Mouse (Mus musculus) neural tube, embryonic 11.5 days (tissue): ENCODE results near the gene Hrct1. TPM values are rescaled to one million over a fixed set of nuclear protein-coding genes. Genes with fewer than 3 reads are reported as not detected.

Source experiments
- ATAC-seq: fragments of 200-750 bp; cut with Nextera tagmentation; 2 replicates; pipeline ENCODE4 v1.8.0; 2017; ENCODE audit warnings: moderate number of reproducible peaks, mild to moderate bottlenecking, moderate TSS enrichment, moderate library complexity; ENCODE audit not compliant: insufficient read depth, low FRiP score, low TSS enrichment
- DNase-seq: peaks from one replicate; pipeline ENCODE4 v3.0.0-alpha.2; 2015; ENCODE audit warnings: low spot score
- H3K27ac ChIP-seq: fragments of 300-500 bp; sonication (generic); 2 replicates; pipeline ENCODE4 v1.5.1; 2014; ENCODE audit warnings: low read depth, mild to moderate bottlenecking, low read length
- H3K27me3 ChIP-seq: fragments of 300-500 bp; sonication (generic); 2 replicates; pipeline ENCODE4 v1.6.1; 2014; ENCODE audit warnings: mild to moderate bottlenecking, low read length, mixed read lengths; ENCODE audit not compliant: control insufficient read depth, insufficient read depth
- H3K36me3 ChIP-seq: fragments of 300-500 bp; sonication (generic); 2 replicates; pipeline ENCODE4 v1.6.1; 2014; ENCODE audit warnings: mild to moderate bottlenecking, low read length, moderate library complexity, mixed read lengths; ENCODE audit not compliant: control insufficient read depth, insufficient read depth
- H3K4me1 ChIP-seq: fragments of 300-500 bp; sonication (generic); 2 replicates; pipeline ENCODE4 v1.6.1; 2014; ENCODE audit warnings: low read length, mixed read lengths; ENCODE audit not compliant: control insufficient read depth, insufficient read depth
- H3K4me2 ChIP-seq: fragments of 300-500 bp; sonication (generic); 2 replicates; pipeline ENCODE4 v1.6.1; 2014; ENCODE audit warnings: low read depth, mild to moderate bottlenecking, moderate library complexity
- H3K4me3 ChIP-seq: fragments of 300-500 bp; sonication (generic); 2 replicates; pipeline ENCODE4 v1.5.1; 2014; ENCODE audit warnings: low read depth, low read length
- H3K9ac ChIP-seq: fragments of 300-500 bp; sonication (generic); 2 replicates; pipeline ENCODE4 v1.6.1; 2014; ENCODE audit warnings: mild to moderate bottlenecking, low read length
- H3K9me3 ChIP-seq: fragments of 300-500 bp; sonication (generic); 2 replicates; pipeline ENCODE4 v1.6.1; 2016; ENCODE audit warnings: low read length; ENCODE audit not compliant: control insufficient read depth
- WGBS: fragments of 180-500 bp; shearing (Covaris S2); extraction: QIAGEN DNeasy Blood & Tissue Kit; methylation state at CpG from one replicate; pipeline ENCODE4 v1.1.7; 2014; 5-methylcytosine and 5-hydroxymethylcytosine counted together
- polyA plus RNA-seq: library from polyadenylated mRNA; unstranded; fragments of >200 nt; fragmentation: Nextera tagmentation; extraction: Ambion mirVana; gene quantifications from 2 replicates; pipeline ENCODE4 v1.2.1, GENCODE M21; 2014

Hrct1 gene
- polyA plus RNA-seq, 1 experiment from 2014 or later = not detected

DNA sequence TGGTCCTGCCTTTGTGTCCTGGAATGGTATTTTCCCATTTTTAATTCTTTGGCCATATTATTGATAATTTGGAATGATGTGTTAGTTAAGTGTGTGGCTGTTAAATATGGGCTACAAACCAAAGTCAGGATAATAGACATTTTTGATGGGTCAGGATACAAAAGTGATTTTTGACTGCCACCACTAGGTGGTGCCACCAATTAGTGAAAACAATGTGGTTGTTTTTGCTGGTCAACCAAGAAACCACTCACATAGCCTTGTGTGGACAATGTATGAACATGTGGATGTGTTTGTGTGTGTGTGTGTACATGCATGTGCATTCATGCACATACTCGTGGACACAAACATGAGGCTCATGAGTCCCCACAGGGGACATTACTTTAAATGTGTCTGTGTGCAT lies 2.2 kb upstream of the Hrct1 start:
- Histone ChIP-seq H3K4me3 (no peak overlapping the region), H3K4me1 (no peaks in the 10 kb centered on the region), H3K9ac (no peak overlapping the region), H3K27ac (no peak overlapping the region), H3K36me3 (no peaks in the 10 kb centered on the region), H3K27me3 (no peaks in the 10 kb centered on the region), H3K9me3 (no peaks in the 10 kb centered on the region), H3K4me2 (no peak overlapping the region)
- no peak for ATAC-seq
- WGBS = 30% methylated on average over 1 of the region's 1 CpGs
- DNase-seq = no peak

- no peaks in the 10 kb centered on the region for H3K36me3 ChIP-seq
- H3K9me3 ChIP-seq = no peaks in the 10 kb centered on the region
- H3K4me3 ChIP-seq = no peak overlapping the region
- H3K9ac ChIP-seq = no peak overlapping the region
- H3K4me2 ChIP-seq = no peak overlapping the region
- 77% methylated on average over 12 of the region's 12 CpGs for WGBS
- H3K4me1 ChIP-seq = no peaks in the 10 kb centered on the region
- H3K27me3 ChIP-seq = no peaks in the 10 kb centered on the region
- DNase-seq = no peak
- no peak for ATAC-seq
- H3K27ac ChIP-seq = no peak overlapping the region
These were observed 577 bp upstream of the Hrct1 start for GRCm38 (mm10) chr4:43726228-43726993.

DNA sequence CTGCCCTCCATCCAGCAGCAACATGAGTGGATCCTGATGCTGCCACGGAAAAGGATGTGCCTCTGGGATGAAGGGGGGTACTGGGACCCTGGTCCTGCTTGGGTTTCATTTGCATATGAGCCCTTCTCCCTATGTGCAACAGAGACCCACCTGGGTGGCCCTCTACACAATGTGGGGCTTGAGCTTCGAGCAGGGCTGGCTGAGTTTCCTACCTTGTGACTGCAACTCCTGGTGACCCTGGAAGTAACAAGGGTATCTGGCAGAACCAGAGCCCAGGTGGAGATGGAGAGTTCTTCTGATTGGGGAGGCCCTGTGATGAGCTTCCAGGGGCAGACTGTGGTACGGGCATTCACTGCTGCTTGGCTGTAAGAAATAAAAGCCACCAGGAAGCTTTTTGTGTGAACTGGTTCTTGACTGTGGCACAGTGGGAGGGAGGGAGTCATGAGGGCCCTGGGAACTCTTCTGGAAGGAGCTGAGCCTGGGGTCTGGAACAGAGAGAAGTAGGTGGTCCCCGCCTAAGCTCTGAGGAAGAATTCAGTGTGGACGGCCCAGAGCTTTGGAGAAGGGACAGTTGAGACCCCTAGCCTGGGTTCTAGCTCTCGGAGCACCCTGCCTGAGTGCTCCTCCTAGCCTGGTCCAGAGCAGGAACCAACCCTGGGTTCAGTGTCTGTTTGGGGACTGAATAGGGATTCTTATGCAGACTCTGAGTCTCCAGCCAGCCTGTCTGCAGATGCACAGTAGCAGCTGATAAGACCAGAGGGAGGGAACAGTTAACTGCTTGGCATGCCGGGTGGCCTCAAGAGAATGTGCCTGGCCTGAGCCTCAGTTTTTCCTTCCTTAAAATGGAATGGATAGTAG lies 959 bp downstream of the Hrct1 start:
- Histone ChIP-seq H3K27me3 (no peaks in the 10 kb centered on the region), H3K4me1 (no peaks in the 10 kb centered on the region), H3K4me3 (no peak overlapping the region), H3K4me2 (no peak overlapping the region), H3K27ac (no peak overlapping the region), H3K36me3 (no peaks in the 10 kb centered on the region), H3K9ac (no peak overlapping the region), H3K9me3 (no peaks in the 10 kb centered on the region)
- DNase-seq (no peak), ATAC-seq (no peak)
- 82% methylated on average over 7 of the region's 7 CpGs for WGBS

- Histone ChIP-seq H3K4me1 (no peaks in the 10 kb centered on the region), H3K4me3 (no peak overlapping the region), H3K27me3 (no peaks in the 10 kb centered on the region), H3K4me2 (no peak overlapping the region), H3K9ac (no peak overlapping the region), H3K9me3 (no peaks in the 10 kb centered on the region), H3K36me3 (no peaks in the 10 kb centered on the region), H3K27ac (no peak overlapping the region)
- ATAC-seq (no peak), DNase-seq (no peak)
- 70% methylated on average over 5 of the region's 5 CpGs for WGBS
These were observed 1.6 kb downstream of the Hrct1 start for GRCm38 (mm10) chr4:43728576-43728954.

DNA sequence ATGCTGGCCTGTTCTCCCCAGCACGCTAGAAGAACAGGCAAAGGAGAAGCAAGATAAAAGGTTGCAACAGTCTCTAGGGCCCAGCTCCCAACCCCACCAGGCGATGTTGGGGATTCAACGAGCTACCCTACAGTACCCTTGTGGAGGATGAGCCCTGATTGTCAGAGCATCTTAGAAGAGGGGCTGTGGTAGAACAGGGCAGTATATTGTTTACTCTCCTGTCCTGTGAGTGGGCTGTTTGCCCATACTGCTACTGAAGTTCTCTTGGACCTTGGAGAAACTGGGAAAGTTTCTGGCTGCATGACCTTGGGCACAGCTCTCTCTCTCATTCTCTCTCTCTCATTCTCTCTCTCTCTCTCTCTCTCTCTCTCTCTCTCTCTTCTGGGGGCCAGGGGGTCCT lies 2.1 kb downstream of the Hrct1 start:
- Histone ChIP-seq H3K27me3 (no peaks in the 10 kb centered on the region), H3K36me3 (no peaks in the 10 kb centered on the region), H3K4me1 (no peaks in the 10 kb centered on the region), H3K9me3 (no peaks in the 10 kb centered on the region), H3K4me3 (no peak overlapping the region), H3K4me2 (no peak overlapping the region), H3K27ac (no peak overlapping the region), H3K9ac (no peak overlapping the region)
- 81% methylated on average over 3 of the region's 3 CpGs for WGBS
- ATAC-seq (no peak), DNase-seq (no peak)

DNA sequence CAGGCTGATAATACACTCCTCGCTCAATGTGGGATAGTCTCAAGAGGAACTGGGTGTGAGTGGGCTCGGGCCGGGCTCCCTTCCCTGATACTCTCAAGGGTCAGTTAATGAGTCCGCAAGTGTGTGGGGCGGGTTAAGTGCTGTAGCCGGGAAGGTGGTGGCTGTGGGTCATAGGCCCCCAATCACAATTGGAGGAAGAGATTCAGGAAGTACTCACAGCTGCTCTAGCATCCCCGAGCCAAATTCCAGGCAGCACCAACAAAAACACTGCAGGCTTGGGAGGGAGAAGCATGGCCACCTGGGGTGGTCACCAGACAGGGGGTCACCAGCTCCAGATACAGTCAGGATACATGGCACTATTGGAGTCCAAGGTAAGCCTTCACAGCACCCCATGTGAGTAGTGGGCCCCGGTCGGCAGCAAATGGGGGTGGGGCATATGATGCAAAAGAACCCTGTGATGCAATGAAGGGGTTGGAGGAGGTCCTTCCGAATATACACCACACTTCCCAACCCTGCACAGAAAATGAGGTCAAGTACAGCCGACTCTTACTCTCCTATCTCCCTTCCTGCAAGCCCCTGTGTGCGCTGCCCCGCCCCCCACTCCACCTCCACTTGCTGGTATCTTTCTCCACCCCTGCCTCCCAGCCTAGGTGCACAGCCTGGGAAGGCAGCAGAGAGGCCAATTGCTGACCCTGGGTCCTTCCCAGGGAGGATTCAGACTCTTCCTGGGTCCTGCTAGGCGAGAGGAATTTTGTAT lies 3.0 kb downstream of the Hrct1 start, which contains the start of gene Spaar:
Gene Spaar (plus strand): TSS at position 241 of the 757 bp plus-strand sequence.
- H3K9ac ChIP-seq = no peak within 1 kb of the TSS
- H3K4me1 ChIP-seq = no peaks in the 10 kb centered on the region
- no peak within 1 kb of the TSS for H3K4me2 ChIP-seq
- WGBS = 70% methylated on average over 14 of the region's 14 CpGs
- no peaks in the 10 kb centered on the region for H3K27me3 ChIP-seq
- DNase-seq (no peak), ATAC-seq (no peak)
- H3K27ac ChIP-seq = no peak within 1 kb of the TSS
- H3K9me3 ChIP-seq = no peaks in the 10 kb centered on the region
- H3K36me3 ChIP-seq = no peaks in the 10 kb centered on the region
- no peak within 1 kb of the TSS for H3K4me3 ChIP-seq

- Histone ChIP-seq H3K4me2 (no peak overlapping the region), H3K27me3 (no peaks in the 10 kb centered on the region), H3K9ac (no peak overlapping the region), H3K9me3 (no peaks in the 10 kb centered on the region), H3K4me1 (no peaks in the 10 kb centered on the region), H3K36me3 (no peaks in the 10 kb centered on the region), H3K4me3 (no peak overlapping the region), H3K27ac (no peak overlapping the region)
- WGBS = 70% methylated on average over 21 of the region's 21 CpGs
- DNase-seq (no peak), ATAC-seq (no peak)
These were observed 3.8 kb downstream of the Hrct1 start for GRCm38 (mm10) chr4:43730750-43731297.

DNA sequence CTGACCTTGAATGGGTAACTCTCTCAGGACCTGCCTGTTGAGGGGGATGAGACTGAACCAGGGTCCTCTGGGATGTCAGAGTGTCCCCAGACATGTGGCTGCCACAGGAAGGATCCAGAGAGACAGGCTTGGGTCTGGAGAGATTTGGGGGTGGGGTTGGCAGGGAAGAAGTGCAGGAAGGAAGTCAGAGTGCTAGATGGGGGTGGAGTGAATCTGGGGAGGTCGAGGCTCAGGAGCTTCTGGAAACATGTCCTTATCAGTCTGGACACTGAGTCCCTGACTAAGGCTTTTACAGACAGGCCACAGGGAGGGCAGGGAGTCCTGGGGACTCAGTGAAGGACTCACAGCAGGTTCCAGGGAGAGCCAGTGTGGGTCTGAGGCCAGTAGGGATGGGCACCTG lies 5.2 kb downstream of the Hrct1 start:
- Histone ChIP-seq H3K4me2 (no peak overlapping the region), H3K27me3 (no peaks in the 10 kb centered on the region), H3K36me3 (no peaks in the 10 kb centered on the region), H3K4me1 (no peaks in the 10 kb centered on the region), H3K4me3 (no peak overlapping the region), H3K9ac (peak overlapping the region; percentile 26; the same call in 1 of the 2 replicates), H3K27ac (no peak overlapping the region), H3K9me3 (no peaks in the 10 kb centered on the region)
- DNase-seq (no peak), ATAC-seq (no peak)
- WGBS = 56% methylated on average over 1 of the region's 1 CpGs
